Mouse (Mus musculus): ENCODE results near the gene Ppp1r1a. TPM values are rescaled to one million over a fixed set of nuclear protein-coding genes. Genes with fewer than 3 reads are reported as not detected.

The Ppp1r1a gene
- polyA plus RNA-seq, 1 experiment from 2014 or later = 110 TPM

- no peaks in the 10 kb centered on the region for H3K9me3 ChIP-seq (ENCODE audit: control insufficient read depth, low read length)
- no peaks in the 10 kb centered on the region for H3K27me3 ChIP-seq (ENCODE audit: control insufficient read depth, insufficient read depth, low read length)
- WGBS = 63% methylated on average over 3 of the region's 3 CpGs
- ATAC-seq (ENCODE audit: low FRiP score, low TSS enrichment) (no peak), DNase-seq (no peak)
- peaks cover 40% of the 10 kb centered on the region for H3K4me1 ChIP-seq (ENCODE audit: control insufficient read depth, insufficient read depth, low read length)
- H3K4me2 ChIP-seq (ENCODE audit: low read length) = no peak overlapping the region
- H3K27ac ChIP-seq (replicated peaks; ENCODE audit: low read depth, low read length) = 0 out of 2 replicates have a peak overlapping the region, but pooled peaks have one; percentile 3
- H3K36me3 ChIP-seq (ENCODE audit: control insufficient read depth, insufficient read depth, low read length) = peaks cover 49% of the 10 kb centered on the region
- no peak overlapping the region for H3K4me3 ChIP-seq (replicated peaks; ENCODE audit: low read depth, low read length)
- no peak overlapping the region for H3K9ac ChIP-seq (replicated peaks; ENCODE audit: low read length)
These were observed 15.2 kb downstream of the Ppp1r1a start for GRCm38 (mm10) chr15:103522458-103523099.

- Histone ChIP-seq H3K9me3 (ENCODE audit: control insufficient read depth, low read length) (no peaks in the 10 kb centered on the region), H3K4me2 (ENCODE audit: low read length) (peak overlapping the region; percentile 35), H3K36me3 (ENCODE audit: control insufficient read depth, insufficient read depth, low read length) (peaks cover 24% of the 10 kb centered on the region), H3K9ac (replicated peaks; ENCODE audit: low read length) (no peak overlapping the region; the same call in 1 of the 2 replicates), H3K27me3 (ENCODE audit: control insufficient read depth, insufficient read depth, low read length) (no peaks in the 10 kb centered on the region), H3K27ac (replicated peaks; ENCODE audit: low read depth, low read length) (peak overlapping the region; percentile 88), H3K4me1 (ENCODE audit: control insufficient read depth, insufficient read depth, low read length) (peaks cover 56% of the 10 kb centered on the region), H3K4me3 (replicated peaks; ENCODE audit: low read depth, low read length) (no peak overlapping the region)
- ATAC-seq (ENCODE audit: low FRiP score, low TSS enrichment) = peak; percentile 80
- peak; percentile 80 for DNase-seq
- WGBS = 5% methylated on average over 4 of the region's 4 CpGs
These were observed 18.1 kb downstream of the Ppp1r1a start for GRCm38 (mm10) chr15:103519386-103520378.

GRCm38 (mm10) chr15:103518600-103519385 is 19.0 kb downstream of the Ppp1r1a start:
- 0% methylated on average over 5 of the region's 5 CpGs for WGBS
- Histone ChIP-seq H3K27ac (replicated peaks; ENCODE audit: low read depth, low read length) (peak overlapping the region; percentile 88), H3K4me2 (ENCODE audit: low read length) (peak overlapping the region; percentile 35), H3K4me1 (ENCODE audit: control insufficient read depth, insufficient read depth, low read length) (peaks cover 62% of the 10 kb centered on the region), H3K4me3 (replicated peaks; ENCODE audit: low read depth, low read length) (no peak overlapping the region), H3K36me3 (ENCODE audit: control insufficient read depth, insufficient read depth, low read length) (peaks cover 17% of the 10 kb centered on the region), H3K9ac (replicated peaks; ENCODE audit: low read length) (no peak overlapping the region; the same call in 1 of the 2 replicates), H3K9me3 (ENCODE audit: control insufficient read depth, low read length) (no peaks in the 10 kb centered on the region), H3K27me3 (ENCODE audit: control insufficient read depth, insufficient read depth, low read length) (no peaks in the 10 kb centered on the region)
- DNase-seq (peak; percentile 69), ATAC-seq (ENCODE audit: low FRiP score, low TSS enrichment) (peak; percentile 63)

GRCm38 (mm10) chr15:103514914-103515313 is 22.9 kb downstream of the Ppp1r1a start:
- H3K4me1 ChIP-seq (ENCODE audit: control insufficient read depth, insufficient read depth, low read length) = peaks cover 49% of the 10 kb centered on the region
- ATAC-seq (ENCODE audit: low FRiP score, low TSS enrichment) (no peak), DNase-seq (no peak)
- H3K9ac ChIP-seq (replicated peaks; ENCODE audit: low read length) = no peak overlapping the region; the same call in 1 of the 2 replicates
- H3K27me3 ChIP-seq (ENCODE audit: control insufficient read depth, insufficient read depth, low read length) = no peaks in the 10 kb centered on the region
- 18% methylated on average over 3 of the region's 3 CpGs for WGBS
- H3K27ac ChIP-seq (replicated peaks; ENCODE audit: low read depth, low read length) = peak overlapping the region; percentile 68; the same call in 1 of the 2 replicates
- H3K4me3 ChIP-seq (replicated peaks; ENCODE audit: low read depth, low read length) = no peak overlapping the region
- peak overlapping the region; percentile 55 for H3K4me2 ChIP-seq (ENCODE audit: low read length)
- H3K36me3 ChIP-seq (ENCODE audit: control insufficient read depth, insufficient read depth, low read length) = no peaks in the 10 kb centered on the region
- H3K9me3 ChIP-seq (ENCODE audit: control insufficient read depth, low read length) = no peaks in the 10 kb centered on the region

GRCm38 (mm10) chr15:103514119-103514518 is 23.7 kb downstream of the Ppp1r1a start:
- Histone ChIP-seq H3K36me3 (ENCODE audit: control insufficient read depth, insufficient read depth, low read length) (no peaks in the 10 kb centered on the region), H3K9ac (replicated peaks; ENCODE audit: low read length) (peak overlapping the region; percentile 50), H3K4me2 (ENCODE audit: low read length) (peak overlapping the region; percentile 55), H3K9me3 (ENCODE audit: control insufficient read depth, low read length) (no peaks in the 10 kb centered on the region), H3K4me3 (replicated peaks; ENCODE audit: low read depth, low read length) (peak overlapping the region; percentile 31), H3K4me1 (ENCODE audit: control insufficient read depth, insufficient read depth, low read length) (peaks cover 44% of the 10 kb centered on the region), H3K27ac (replicated peaks; ENCODE audit: low read depth, low read length) (peak overlapping the region; percentile 80), H3K27me3 (ENCODE audit: control insufficient read depth, insufficient read depth, low read length) (no peaks in the 10 kb centered on the region)
- WGBS = 3% methylated on average over 10 of the region's 10 CpGs
- DNase-seq (peak; percentile 95), ATAC-seq (ENCODE audit: low FRiP score, low TSS enrichment) (peak; percentile 89)

GRCm38 (mm10) chr15:103513621-103514031 is 24.2 kb downstream of the Ppp1r1a start:
- Histone ChIP-seq H3K9ac (replicated peaks; ENCODE audit: low read length) (no peak overlapping the region), H3K27me3 (ENCODE audit: control insufficient read depth, insufficient read depth, low read length) (no peaks in the 10 kb centered on the region), H3K4me2 (ENCODE audit: low read length) (peak overlapping the region; percentile 55), H3K4me3 (replicated peaks; ENCODE audit: low read depth, low read length) (no peak overlapping the region), H3K36me3 (ENCODE audit: control insufficient read depth, insufficient read depth, low read length) (no peaks in the 10 kb centered on the region), H3K4me1 (ENCODE audit: control insufficient read depth, insufficient read depth, low read length) (peaks cover 44% of the 10 kb centered on the region), H3K9me3 (ENCODE audit: control insufficient read depth, low read length) (no peaks in the 10 kb centered on the region), H3K27ac (replicated peaks; ENCODE audit: low read depth, low read length) (peak overlapping the region; percentile 73)
- DNase-seq (no peak), ATAC-seq (ENCODE audit: low FRiP score, low TSS enrichment) (peak; percentile 29)
- 6% methylated on average over 7 of the region's 7 CpGs for WGBS

GRCm38 (mm10) chr15:103511652-103512051 is 26.2 kb downstream of the Ppp1r1a start:
- H3K4me1 ChIP-seq (ENCODE audit: control insufficient read depth, insufficient read depth, low read length) = peaks cover 43% of the 10 kb centered on the region
- ATAC-seq (ENCODE audit: low FRiP score, low TSS enrichment) = no peak
- H3K9ac ChIP-seq (replicated peaks; ENCODE audit: low read length) = no peak overlapping the region
- no peaks in the 10 kb centered on the region for H3K9me3 ChIP-seq (ENCODE audit: control insufficient read depth, low read length)
- WGBS = 83% methylated on average over 1 of the region's 1 CpGs
- H3K36me3 ChIP-seq (ENCODE audit: control insufficient read depth, insufficient read depth, low read length) = no peaks in the 10 kb centered on the region
- H3K27ac ChIP-seq (replicated peaks; ENCODE audit: low read depth, low read length) = no peak overlapping the region
- H3K4me3 ChIP-seq (replicated peaks; ENCODE audit: low read depth, low read length) = no peak overlapping the region
- H3K4me2 ChIP-seq (ENCODE audit: low read length) = no peak overlapping the region
- no peak for DNase-seq
- H3K27me3 ChIP-seq (ENCODE audit: control insufficient read depth, insufficient read depth, low read length) = no peaks in the 10 kb centered on the region

- WGBS = 55% methylated on average over 3 of the region's 3 CpGs
- DNase-seq (peak; percentile 53), ATAC-seq (ENCODE audit: low FRiP score, low TSS enrichment) (no peak)
- H3K9ac ChIP-seq (replicated peaks; ENCODE audit: low read length) = no peak overlapping the region
- H3K9me3 ChIP-seq (ENCODE audit: control insufficient read depth, low read length) = no peaks in the 10 kb centered on the region
- no peak overlapping the region for H3K4me2 ChIP-seq (ENCODE audit: low read length)
- H3K27ac ChIP-seq (replicated peaks; ENCODE audit: low read depth, low read length) = no peak overlapping the region; the same call in 1 of the 2 replicates
- no peaks in the 10 kb centered on the region for H3K27me3 ChIP-seq (ENCODE audit: control insufficient read depth, insufficient read depth, low read length)
- no peak overlapping the region for H3K4me3 ChIP-seq (replicated peaks; ENCODE audit: low read depth, low read length)
- H3K36me3 ChIP-seq (ENCODE audit: control insufficient read depth, insufficient read depth, low read length) = no peaks in the 10 kb centered on the region
- peaks cover 40% of the 10 kb centered on the region for H3K4me1 ChIP-seq (ENCODE audit: control insufficient read depth, insufficient read depth, low read length)
These were observed 28.5 kb downstream of the Ppp1r1a start for GRCm38 (mm10) chr15:103509317-103509716.
